Mouse (Mus musculus): ENCODE results near the gene Olfr1443.
"Not testable (repeated sequence)": the region's sequence is repeated elsewhere in the genome, so short reads cannot be mapped to it uniquely, and the experiment has no call there.

The Olfr1443 gene

GRCm38 (mm10) chr19:12677812-12678211, at the start of gene Olfr1443:
Olfr1443 (plus strand) TSS chr19:12678112.
- no peak for DNase-seq (ENCODE audit: low read depth in 1 of 2, low spot score in 2 of 2)

GRCm38 (mm10) chr19:12633176-12633575, 44.7 kb upstream of the Olfr1443 start, which contains the start of gene Glyat:
Glyat (plus strand) TSS chr19:12633308.
- DNase-seq (ENCODE audit: low read depth in 1 of 2, low spot score in 2 of 2), result no peak

DNA sequence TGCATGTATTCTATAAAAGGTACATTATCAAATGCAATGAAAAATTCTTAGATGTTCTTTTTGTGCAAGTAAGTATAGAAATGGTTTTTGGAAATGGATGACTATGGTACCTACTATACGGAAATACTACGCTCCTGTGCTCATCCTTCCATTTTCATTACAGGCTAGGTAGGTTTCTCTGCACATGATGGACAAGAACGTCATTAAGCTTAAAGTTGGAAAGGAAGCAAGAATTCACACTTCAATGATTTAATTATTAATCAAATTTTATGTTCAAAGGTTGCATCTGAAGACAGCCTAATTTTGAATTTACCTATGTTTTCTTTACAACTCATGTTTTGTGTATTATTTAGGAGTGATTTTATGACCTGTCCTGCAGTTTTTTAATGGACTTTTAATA, 43.7 kb upstream of the Olfr1443 start:
- no peak for DNase-seq (ENCODE audit: low read depth in 1 of 2, low spot score in 2 of 2)

- DNase-seq (ENCODE audit: low read depth in 1 of 2, low spot score in 2 of 2), result no peak
These were observed 42.9 kb upstream of the Olfr1443 start for GRCm38 (mm10) chr19:12634963-12635362.

- DNase-seq (ENCODE audit: low read depth in 1 of 2, low spot score in 2 of 2), result no peak
These were observed 41.0 kb upstream of the Olfr1443 start for GRCm38 (mm10) chr19:12636863-12637262.

- no peak for DNase-seq (ENCODE audit: low read depth in 1 of 2, low spot score in 2 of 2)
These were observed 39.9 kb upstream of the Olfr1443 start for GRCm38 (mm10) chr19:12638049-12638448.

DNA sequence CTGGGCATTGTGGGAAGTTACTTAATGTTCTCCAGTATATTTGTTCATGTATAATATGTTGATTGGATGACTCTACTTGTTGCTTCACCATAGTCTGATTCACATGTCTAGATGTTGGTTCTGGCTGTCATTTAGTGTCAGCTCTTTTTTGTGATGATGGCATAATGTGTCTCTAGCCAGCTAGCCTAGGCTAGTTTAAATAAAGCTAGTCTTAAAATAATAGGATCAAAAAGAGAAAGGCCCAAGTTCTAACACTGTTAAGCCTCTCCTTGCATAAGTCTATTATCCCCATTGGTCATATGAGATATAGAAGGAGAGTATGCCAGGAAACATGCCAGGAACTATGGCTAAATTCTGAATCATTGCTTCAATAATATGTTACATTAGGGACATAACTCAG, 28.4 kb upstream of the Olfr1443 start:
- no peak for DNase-seq (ENCODE audit: low read depth in 1 of 2, low spot score in 2 of 2)

DNA sequence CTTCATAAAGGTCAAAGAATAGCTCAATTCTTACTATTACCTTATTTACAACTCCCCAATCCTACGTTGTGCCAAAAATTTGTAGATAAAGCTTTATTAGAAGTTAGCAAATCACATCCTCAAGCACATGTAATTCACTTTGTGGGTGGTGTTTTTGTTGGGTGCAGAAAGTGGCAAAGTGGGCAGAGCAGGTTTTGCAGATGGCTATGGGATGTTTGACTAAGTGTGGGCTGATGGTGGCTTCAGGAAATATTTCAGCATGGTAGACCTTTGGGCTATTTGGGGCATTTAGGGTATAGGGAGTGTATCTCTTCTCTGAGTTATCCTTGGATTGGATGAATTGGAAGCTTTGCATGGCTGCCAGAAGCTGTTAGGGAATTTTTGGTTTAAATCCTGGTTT, 11.8 kb upstream of the Olfr1443 start:
- DNase-seq (ENCODE audit: low read depth in 1 of 2, low spot score in 2 of 2), result no peak

- not testable (repeated sequence) for DNase-seq (ENCODE audit: low read depth in 1 of 2, low spot score in 2 of 2)
These were observed 9.3 kb upstream of the Olfr1443 start for GRCm38 (mm10) chr19:12668601-12669000.

DNA sequence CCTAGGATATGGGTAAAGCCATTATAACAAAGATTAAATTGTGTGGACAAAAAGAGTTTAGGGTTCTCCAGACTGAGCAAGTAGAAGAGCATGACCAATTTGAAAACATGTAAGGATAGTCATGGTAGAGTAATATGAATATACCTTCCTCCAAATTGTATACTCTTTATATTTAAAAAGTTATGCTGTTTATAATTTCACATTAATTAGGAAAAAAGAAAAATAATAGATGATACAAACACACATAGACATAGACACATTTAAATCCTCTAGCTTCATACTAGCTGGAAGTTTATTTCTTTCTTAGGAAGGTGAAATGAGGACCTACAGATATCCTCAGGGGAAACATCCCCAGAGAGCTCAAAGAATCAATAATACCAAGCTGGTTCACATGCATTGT, 7.8 kb upstream of the Olfr1443 start, which contains the start of gene Olfr1442:
Olfr1442 (plus strand) TSS at position 301 of the 400 bp plus-strand sequence.
- no peak for DNase-seq (ENCODE audit: low read depth in 1 of 2, low spot score in 2 of 2)

GRCm38 (mm10) chr19:12671051-12671450, 6.9 kb upstream of the Olfr1443 start:
- no peak for DNase-seq (ENCODE audit: low read depth in 1 of 2, low spot score in 2 of 2)

- no peak for DNase-seq (ENCODE audit: low read depth in 1 of 2, low spot score in 2 of 2)
These were observed 6.7 kb downstream of the Olfr1443 start for GRCm38 (mm10) chr19:12684638-12685037.

DNA sequence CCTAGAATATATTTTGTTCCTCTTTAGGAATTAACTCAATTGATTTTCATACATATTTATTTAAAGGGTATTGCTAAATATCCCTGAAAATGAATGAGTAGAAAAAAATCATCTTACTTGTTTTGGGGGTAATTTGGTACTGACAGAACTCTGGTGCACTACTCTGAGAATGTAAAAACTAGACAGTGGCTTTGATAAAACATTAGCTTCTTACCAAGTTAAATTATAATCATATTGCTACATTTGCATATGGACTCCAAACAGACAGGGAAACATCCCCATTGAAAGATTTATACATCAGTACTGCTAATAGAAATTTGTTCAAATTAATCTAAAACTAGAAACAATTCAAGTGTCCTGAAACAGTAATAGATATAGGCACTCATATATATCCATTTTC, 7.3 kb downstream of the Olfr1443 start:
- no peak for DNase-seq (ENCODE audit: low read depth in 1 of 2, low spot score in 2 of 2)

GRCm38 (mm10) chr19:12695590-12695989, 17.7 kb downstream of the Olfr1443 start, which contains the start of gene Keg1:
Keg1 (plus strand) TSS chr19:12695786.
- no peak for DNase-seq (ENCODE audit: low read depth in 1 of 2, low spot score in 2 of 2)

DNA sequence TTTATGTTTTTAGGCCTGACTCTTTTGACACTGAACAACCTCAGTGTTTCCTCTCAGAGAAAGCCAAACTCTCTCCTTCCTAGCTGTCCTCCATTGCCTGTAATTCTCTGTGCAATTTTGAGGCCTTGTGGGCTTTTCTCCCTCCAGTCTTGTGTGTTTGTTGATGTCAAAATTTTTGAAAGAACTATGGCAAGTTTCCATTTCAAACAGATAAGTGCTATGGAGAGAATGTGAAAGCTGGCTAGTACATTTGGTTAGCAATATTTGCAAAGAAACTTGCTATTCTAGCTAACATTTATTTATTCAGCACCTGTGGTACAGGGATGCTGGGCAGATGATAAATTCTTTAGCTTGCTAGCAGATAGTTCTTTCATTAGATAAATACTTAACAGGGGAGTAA, 18.3 kb downstream of the Olfr1443 start:
- no peak for DNase-seq (ENCODE audit: low read depth in 1 of 2, low spot score in 2 of 2)

DNA sequence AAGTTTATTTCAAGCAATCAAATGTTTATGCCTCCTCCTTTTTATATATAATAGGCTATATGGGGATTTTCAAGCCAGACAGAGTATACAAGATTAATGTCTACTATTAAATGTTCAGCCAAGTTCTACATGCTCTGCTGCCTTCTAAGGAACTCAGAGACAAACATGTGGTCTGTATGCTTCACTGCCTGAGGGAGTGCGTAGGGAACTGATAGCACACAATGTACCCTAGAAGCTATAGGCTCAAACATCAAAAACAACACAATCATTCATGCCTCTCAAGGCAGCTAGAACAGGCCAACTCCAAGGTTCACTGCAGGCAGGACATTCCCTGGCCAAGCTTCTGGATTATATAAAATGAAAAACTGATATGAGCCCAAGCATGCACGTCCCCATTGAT, 30.5 kb downstream of the Olfr1443 start:
- DNase-seq (ENCODE audit: low read depth in 1 of 2, low spot score in 2 of 2), result no peak

GRCm38 (mm10) chr19:12708986-12709385, 31.1 kb downstream of the Olfr1443 start:
- DNase-seq (ENCODE audit: low read depth in 1 of 2, low spot score in 2 of 2), result no peak

DNA sequence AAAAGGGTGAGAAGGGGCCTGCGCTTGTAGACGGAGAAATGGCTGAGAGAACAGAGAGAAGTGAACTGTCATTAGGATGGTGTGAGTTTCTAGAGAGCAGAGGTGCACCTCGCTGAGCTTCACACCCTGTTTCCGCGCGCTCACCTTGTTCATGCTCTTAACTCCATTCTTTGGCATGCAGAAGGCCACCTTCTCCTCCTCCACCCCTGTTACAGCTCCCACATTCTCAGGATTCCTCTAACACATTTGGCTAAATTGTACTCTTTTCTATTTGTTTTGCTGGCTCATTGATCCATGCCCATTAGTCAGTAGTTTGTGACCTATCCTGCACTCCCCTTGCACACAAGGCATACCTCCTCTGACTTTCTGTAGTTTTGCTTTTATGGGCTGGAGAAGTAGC, 41.3 kb downstream of the Olfr1443 start:
- no peak for DNase-seq (ENCODE audit: low read depth in 1 of 2, low spot score in 2 of 2)

- no peak for DNase-seq (ENCODE audit: low read depth in 1 of 2, low spot score in 2 of 2)
These were observed 42.6 kb downstream of the Olfr1443 start for GRCm38 (mm10) chr19:12720463-12720862.

DNA sequence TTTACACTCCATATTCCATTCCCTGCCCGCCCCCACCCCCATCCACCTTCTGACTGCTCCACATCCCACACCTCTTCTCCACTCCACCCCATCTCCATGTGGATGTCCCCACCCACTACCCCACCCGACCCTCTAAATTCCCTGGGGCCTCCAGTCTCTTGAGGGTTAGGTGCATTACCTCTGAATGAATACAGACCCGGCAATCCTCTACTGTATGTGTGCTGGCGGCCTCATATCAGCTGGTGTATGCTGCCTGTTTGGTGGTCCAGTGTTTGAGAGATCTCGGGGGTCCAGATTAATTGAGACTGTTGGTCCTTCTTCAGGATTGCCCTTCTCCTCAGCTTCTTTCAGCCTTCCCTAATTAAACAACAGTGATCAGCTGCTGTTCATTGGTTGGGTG, 43.0 kb downstream of the Olfr1443 start:
- DNase-seq (ENCODE audit: low read depth in 1 of 2, low spot score in 2 of 2), result not testable (repeated sequence)

GRCm38 (mm10) chr19:12721596-12721995, 43.7 kb downstream of the Olfr1443 start:
- DNase-seq (ENCODE audit: low read depth in 1 of 2, low spot score in 2 of 2), result not testable (repeated sequence)

GRCm38 (mm10) chr19:12722308-12722707, 44.4 kb downstream of the Olfr1443 start:
- no peak for DNase-seq (ENCODE audit: low read depth in 1 of 2, low spot score in 2 of 2)

- no peak for DNase-seq (ENCODE audit: low read depth in 1 of 2, low spot score in 2 of 2)
These were observed 47.9 kb downstream of the Olfr1443 start for GRCm38 (mm10) chr19:12725851-12726250.

DNA sequence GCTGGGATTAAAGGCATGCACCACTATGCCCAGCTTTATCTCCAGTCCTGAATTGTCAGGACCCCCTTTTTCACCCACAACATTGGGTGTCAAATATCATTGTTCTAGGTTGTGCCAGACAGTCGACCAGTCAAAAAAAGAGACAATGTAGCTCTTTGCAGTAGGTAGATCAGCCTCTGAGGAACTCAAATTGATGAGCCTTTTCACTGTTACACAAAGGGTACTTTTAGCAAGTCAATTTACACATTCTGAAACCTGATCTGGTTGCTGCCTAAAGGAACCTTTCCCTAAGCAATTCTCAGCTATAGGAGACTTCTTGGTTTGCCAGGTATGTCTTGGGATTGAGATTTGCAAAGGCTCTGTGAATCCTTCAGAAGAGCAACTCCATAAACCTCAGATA, 53.1 kb downstream of the Olfr1443 start:
- no peak for DNase-seq (ENCODE audit: low read depth in 1 of 2, low spot score in 2 of 2)

Data from monocyte, adult 2 months (primary cell).